Mouse (Mus musculus): ENCODE data around the gene Chek1. TPM values are rescaled to one million over a fixed set of nuclear protein-coding genes. Genes with fewer than 3 reads are reported as not detected.

Gene Chek1
- 1.8 and 2.8 TPM in 2 replicates for polyA plus RNA-seq (2012)

GRCm38 (mm10) chr9:36727034-36727755 is at the start of gene Chek1:
TSS of gene Chek1 (minus strand) at chr9:36727065.

GRCm38 (mm10) chr9:36767203-36768143 is 40.6 kb upstream of the Chek1 start, which contains the start of gene Stt3a:
TSS of gene Stt3a (minus strand) at chr9:36767679.

GRCm38 (mm10) chr9:36692920-36693319 is 33.9 kb downstream of the Chek1 start, which contains the start of gene Acrv1:
TSS of gene Acrv1 (plus strand) at chr9:36693220.

Other genes starting within 250 kb of the Chek1 start
- not detected in 2 replicates for gene Gm5615, start 185.1 kb downstream of the Chek1 start, polyA plus RNA-seq (2012)
- gene Gm17689, start 144.4 kb downstream of the Chek1 start, polyA plus RNA-seq (2012), result not detected in 2 replicates
- gene A630095E13Rik, start 83.7 kb downstream of the Chek1 start, polyA plus RNA-seq (2012), result not detected in 2 replicates
- gene Acrv1, start 33.8 kb downstream of the Chek1 start, polyA plus RNA-seq (2012), result not detected in 2 replicates
- 3.4 and 4.3 TPM in 2 replicates for gene Stt3a, start 40.6 kb upstream of the Chek1 start, polyA plus RNA-seq (2012)
- gene Ei24, start 70.3 kb upstream of the Chek1 start, polyA plus RNA-seq (2012), result 18.7 and 27.6 TPM in 2 replicates
- gene Fez1, start 94.8 kb upstream of the Chek1 start, polyA plus RNA-seq (2012), result not detected in 2 replicates

Measured in megakaryocyte-erythroid progenitor cell, adult 5 weeks (primary cell).